Mouse (Mus musculus) c-Kit-positive CD71-negative TER-119-negative erythroid progenitor cells, embryonic 14.5 days (primary cell): ENCODE data around the gene Wdr75.

ENCODE experiments used
- DNase-seq: peaks from one replicate; pipeline ENCODE4 v3.0.0-alpha.2; 2013; ENCODE audit warnings: low read depth

Wdr75 gene

DNA sequence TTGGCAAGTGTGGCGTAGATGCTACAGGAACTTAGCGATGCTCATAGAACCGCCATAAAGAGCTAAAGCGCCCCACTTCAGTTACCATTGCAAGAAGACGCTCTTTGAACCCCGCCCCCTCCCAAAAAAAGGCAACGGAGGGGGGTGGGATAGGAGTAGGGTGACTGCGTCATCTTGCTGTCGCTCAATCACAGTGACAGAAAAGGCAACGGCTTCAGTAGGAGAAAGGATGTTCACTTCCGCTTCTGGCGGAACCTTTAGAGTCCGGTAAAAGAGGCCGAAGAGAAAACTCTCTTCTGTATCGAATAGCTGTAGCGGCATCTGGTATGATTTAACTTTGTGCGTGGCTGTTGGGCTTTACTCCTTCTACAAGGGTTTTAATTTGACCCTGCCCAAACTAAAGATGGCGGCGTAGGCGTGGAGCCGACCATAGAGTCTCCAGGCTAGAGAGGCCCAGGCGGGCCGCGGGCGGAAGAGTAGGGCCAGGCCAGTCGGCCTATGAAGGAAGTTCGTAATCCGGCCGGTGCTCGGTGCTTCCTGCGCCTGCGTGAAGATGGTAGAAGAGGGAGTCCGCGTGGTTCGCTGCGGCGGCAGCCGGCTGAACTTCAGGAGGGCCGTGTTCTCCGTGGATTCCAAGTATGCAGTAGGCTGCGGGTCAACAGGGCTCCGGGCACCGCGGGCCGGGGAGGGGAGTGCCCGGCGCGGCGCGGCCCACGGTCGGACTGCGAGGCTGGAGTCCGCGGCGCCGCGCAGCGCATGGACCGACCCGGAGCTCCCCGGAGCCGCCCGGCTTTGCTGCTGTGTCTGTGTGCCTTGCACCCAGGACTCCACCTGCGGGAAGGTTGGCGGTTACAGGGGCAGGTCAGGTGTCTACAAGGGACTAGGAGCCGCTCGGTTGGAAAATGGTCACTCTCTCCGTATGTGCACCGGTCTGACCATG lies at the start of gene Wdr75:
Gene Wdr75, plus strand, starts transcription at position 198 of the 940 bp plus-strand sequence.
- peak; percentile 85 for DNase-seq

DNA sequence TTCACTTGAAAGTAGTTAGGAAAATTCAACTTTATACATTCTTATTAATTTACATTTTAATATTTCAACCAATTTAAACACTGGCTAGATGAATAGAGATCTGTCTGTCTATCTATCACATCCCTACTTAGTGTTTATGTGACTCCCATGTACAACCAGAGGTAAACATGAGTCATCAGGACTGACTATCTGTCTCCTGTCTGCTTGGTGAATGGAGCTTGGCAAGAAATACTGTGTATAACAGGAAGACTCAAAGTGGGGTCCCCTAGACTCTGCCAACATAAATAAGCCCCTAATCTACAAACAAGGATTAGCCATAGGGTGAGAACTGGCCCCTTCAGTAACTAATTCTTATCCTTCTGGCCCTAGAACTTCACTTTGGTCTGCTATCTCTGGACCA lies 39.1 kb upstream of the Wdr75 start:
- no peak for DNase-seq

DNA sequence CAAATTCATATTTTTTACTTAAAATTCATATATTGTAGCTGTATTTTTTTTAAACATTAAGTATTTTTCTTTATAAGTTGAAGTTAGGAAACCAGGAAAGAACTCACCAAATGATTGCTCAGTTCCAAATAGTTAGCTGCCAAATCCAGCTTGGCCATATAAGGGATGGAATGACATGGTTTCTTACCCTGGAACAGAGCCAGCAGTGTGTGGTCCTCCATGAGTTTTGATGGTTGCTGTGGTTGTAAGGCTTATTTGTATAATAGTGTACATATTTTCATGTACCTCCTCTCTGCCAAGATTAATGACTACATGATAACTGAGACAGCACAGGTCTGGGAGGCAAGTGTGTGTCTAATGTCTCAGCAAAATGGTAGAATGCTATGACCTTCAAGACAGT lies 38.3 kb upstream of the Wdr75 start:
- no peak for DNase-seq

DNA sequence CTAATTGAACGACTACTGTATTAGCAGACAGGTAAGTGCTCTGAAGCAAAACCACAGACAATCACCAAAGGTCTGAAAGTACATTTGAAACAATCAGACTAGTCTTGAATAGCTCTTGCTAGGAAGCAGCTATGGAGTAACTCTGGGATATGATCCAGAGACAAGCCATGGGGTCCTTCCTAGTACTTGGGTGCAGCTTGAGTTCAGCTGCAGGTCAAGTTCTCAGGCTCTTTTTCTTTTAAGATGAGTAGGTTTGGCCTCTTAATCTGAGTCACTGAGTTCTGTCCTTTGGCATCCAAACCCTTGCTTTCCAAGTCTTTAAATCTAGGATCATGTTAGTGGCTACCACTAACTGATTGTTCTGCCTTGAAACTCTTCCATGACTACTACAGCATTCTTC lies 37.0 kb upstream of the Wdr75 start:
- no peak for DNase-seq

DNA sequence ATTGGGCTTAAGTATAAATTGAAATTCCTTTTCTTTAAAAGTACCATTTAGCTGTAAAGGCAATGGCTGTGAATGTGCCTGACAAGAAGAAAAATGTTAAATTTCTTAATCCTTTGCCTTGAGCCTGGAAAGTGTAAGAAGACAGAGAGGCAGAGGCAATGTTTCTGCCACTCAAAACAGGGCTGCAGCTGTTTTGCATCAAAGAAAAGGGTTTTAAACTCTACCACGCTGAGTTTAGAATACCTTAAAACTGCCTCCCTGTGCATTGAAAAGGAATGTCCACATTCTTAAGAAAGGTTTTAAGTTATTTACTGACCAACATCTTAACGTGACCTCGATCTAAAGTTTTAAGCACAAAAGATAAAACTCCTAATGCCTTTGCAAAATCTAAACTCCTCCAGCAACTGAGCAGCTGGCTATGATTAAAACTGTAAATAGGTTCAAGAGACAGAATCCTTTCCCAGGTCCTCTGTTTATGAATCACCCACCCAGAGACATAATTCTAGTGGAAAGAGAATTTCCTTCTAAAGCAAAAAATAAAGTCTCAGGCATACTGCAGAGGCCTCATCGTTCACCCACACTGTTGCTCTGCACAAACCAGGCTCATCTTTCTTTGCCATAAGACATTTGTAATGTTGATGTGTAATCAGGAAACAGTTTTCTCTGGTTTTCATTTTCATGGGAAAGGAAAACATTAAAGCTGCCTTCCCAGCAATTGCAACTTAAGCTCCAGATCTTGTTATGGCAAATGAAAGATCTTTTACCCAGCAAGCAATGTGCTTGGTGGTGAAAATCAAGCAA lies 34.1 kb upstream of the Wdr75 start:
- no peak for DNase-seq

DNA sequence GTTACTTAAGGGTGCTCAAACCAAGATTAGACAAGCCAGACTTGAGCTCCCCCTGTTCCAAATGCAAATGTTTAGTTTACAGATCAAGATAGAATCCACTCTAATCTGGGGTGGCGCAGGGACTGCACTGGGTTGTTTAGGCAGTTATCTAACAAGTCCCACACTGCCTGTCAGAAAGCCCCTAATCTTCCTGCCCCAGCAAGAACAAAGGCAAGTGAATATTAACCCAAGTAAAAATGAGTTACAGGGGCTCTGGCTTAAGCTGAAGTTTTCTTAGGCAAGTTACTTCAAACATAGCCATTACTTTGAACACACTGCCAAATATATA lies 33.5 kb upstream of the Wdr75 start:
- DNase-seq, result peak; percentile 18

DNA sequence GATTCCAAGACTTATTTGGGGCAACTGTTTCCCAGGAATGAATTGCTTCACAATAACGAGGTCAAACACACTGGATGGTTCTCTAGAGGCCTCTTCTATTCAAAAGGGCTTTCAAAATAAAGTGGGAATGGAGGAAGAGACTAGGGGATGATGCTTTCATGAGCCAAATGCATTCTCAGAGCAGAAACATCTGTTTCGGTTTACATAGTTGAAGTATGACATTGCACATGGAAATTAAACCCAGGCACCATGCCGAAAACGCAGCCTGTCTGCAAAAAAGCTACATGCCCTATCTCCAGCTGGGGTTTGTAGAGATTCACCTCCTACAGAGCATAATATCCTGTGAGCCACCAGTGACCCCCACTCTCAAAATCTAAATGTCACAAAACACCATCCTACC lies 29.3 kb upstream of the Wdr75 start:
- no peak for DNase-seq

DNA sequence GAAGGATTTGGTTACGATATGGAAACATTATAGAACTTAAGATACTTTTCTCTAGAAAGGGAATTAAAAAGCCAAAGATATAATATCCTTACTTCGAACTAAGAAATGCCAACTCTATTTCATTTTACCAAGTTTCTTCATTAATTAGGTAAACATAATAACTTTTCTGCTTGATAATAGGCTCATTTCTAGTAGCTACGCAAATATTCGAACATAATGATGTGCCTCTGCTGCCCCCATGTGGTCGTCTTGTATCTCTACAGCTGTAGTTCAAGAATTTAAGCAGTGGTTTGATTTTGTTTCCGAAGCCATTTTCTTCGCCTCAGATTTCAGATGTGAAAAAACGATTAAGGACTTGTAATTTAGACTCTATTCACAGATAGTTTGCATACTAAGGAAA lies 28.8 kb upstream of the Wdr75 start:
- peak; percentile 56 for DNase-seq

DNA sequence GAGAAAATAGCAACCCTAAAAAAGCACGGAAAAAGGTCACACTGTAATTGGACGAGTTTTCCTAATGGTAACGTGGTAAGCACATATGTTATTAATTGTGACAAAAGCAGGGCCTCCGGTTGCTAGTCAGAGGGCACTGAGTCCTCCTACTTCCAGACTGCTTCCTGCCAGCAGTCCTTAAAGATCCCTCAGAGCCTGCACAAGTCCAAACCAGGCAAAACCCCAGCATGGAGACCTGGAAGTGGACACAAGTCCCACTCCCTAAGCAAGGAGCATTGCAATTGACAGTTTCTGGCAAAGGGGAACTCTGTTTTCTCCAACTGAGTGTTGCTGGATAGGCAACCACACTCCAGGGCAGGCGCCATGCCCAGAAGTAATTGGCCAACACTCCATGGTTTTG lies 27.4 kb upstream of the Wdr75 start:
- DNase-seq, result no peak

DNA sequence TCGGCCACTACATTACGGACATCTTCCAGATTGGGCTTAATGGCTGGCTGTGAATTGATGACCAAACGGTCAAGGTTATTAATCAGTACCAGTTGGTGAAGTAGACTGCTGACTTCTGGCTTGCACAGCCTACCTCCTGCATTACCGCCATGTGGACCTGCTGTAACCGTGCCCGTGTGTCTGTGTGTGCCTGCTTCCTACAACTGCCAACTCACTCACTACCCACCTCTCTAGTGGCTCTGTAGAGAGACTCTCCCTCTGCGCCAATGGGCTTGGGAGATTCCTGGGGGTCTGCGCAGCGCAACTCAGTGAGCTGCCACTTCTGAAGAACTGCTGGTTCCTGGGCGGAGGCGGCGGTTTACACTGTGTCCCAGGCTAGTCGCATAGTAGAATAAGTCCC lies 25.6 kb upstream of the Wdr75 start:
- DNase-seq, result no peak

DNA sequence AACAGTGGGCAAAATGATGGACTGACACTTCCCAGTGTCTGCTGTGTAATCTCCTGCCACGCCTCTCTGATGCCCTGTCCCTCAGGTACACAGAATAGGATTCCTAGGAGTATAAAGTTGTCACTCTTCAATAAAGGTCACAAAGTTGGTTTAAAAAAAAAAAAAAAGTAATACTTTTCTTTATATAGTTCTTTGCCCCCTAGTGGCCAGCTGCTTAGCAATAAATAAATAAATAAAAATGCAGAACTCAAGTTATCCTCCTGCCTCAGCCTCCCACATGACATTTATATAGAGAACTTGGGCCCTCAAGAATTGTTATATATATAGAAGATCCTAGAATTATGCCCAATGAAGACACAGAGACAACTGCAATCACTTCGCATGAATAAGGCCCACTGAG lies 24.9 kb upstream of the Wdr75 start:
- DNase-seq, result no peak

DNA sequence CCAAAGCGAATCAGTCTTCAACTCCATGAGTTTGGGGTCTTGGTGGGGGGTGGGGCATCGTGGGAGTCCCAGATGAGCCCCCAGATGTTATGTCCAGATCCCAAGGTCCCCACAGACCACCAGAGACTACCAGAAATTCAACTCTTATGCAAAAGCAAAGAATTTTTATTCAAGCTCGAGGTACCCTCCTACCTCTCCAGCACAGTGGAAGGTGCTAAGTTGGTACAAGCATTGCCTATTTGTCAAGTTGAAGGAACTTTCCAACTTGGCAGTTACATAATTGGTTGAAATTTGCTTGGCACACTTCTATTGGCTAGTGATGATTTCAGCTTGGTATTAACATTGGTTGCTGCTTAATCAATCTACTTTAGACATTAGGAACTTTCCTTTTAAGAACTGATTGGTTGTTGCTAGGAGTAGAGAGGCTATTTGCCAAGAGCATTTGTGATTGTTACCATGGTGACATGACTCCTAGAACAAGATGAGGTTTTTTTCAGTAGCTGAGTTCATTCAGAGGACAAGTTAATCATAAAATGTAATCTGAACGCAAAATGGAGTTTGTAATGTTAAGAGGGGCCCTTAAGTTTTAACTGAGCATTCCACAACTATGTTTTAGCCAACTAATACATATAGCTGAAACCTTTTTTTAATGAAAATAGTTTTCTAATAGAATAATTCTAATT lies 14.2 kb upstream of the Wdr75 start:
- DNase-seq, result no peak

DNA sequence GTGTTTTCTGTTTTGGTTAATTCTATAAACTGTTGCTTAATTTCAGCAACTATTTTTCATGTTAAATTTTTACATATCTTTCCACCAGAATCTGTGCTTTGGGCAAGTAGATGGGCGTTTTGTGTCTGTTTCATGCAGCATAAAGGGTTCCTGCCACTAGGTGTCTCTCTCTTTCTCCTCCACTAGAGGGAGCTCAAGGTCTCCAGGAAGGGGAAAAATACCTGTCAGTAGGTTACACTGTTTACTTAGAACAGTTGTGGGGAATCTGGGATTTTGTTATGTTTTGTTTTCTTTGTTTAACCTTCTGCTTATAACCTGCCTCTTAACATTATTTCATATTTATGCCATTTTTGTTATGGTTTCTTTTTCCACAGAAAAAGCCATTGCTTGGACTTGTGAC lies 21.9 kb downstream of the Wdr75 start:
- DNase-seq, result peak; percentile 26

DNA sequence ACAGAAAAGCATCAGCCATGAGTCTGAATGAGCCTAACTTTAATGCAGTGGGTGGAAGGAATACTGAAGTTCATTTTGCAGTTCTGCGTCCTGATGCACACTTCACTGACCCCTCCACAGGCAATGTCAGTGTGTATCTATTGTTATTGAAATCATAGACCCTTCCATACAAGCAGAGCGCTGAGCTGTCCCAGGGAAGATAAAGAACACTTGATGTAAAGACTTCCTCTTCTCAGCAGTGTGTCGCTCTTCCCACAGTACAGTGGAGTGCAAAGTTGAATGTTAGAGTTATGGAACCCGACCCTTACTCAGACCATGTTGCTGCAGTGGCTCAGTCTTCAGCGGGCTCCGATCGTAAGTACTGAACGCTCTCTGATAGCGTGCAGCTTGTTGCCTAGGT lies 23.6 kb downstream of the Wdr75 start:
- DNase-seq, result no peak

DNA sequence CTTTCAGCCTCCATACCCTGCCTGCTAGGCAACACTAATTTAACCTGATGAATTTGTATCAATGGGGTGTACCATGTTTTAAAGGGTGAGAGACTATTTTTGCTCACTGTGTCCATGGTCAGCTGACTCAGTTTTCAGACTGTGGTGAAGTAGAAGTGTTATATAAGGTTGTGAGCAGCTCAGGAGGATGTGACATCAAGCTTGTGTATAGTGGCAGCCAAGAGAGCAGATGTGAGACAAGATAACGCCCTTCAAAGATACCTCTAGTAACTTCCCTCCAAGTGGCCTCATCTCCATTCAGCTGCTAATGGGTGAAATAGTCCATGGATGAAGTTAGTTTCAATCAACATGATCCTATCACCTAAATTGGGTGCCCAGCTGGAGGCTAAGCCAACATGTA lies 29.5 kb downstream of the Wdr75 start:
- no peak for DNase-seq

DNA sequence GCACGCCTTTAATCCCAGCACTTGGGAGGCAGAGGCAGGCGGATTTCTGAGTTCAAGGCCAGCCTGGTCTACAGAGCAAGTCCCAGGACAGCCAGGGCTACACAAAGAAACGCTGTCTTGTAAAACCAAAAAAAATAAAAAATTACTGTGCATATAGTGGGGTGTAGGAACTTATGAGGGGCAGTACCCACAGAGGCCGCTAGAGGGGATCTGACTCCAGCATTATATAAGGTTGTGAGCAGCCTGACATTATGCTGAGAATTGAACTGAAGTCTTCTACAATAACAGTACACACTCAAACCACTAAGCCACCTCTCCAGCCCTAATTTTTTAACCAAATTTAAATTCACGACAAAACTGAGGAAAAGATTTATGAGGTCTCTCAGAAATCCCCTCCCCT lies 30.2 kb downstream of the Wdr75 start:
- peak; percentile 50 for DNase-seq

DNA sequence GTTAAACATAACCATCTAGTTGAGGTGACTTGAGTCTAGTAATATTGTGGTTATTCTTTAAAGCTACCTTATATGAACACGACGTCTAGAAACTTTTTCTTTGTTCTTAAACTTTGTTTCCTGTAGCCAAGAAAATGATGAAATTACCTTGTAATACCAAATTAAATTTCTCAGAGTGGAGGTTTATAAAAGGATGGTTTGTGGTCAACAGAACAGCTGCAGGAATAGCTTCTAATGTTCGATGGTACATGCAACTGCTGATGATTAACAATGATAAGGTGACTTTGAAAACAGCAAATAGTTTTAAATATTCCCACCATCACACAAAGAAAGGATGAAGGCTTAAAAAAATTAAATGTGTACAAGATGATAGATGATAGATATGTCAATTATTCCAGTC lies 30.7 kb downstream of the Wdr75 start:
- no peak for DNase-seq

DNA sequence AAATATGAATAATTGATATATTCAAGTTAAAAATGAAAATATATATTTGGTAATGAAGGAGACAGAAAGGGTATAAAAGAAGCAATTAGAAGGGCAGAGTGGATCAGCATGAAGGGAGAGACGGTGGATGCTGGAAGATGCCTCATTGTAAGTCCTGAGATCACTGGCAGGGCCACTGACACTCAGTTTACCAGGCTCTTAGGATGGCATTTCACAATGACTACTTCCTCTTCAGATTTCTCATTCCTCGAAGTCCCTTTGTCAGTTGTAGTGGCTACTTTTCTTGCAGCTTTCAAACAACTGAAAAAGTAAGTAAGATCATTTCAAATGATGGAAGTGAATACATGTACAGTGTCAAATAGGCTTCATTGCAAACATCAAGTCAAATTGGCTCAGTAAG lies 31.2 kb downstream of the Wdr75 start:
- no peak for DNase-seq

DNA sequence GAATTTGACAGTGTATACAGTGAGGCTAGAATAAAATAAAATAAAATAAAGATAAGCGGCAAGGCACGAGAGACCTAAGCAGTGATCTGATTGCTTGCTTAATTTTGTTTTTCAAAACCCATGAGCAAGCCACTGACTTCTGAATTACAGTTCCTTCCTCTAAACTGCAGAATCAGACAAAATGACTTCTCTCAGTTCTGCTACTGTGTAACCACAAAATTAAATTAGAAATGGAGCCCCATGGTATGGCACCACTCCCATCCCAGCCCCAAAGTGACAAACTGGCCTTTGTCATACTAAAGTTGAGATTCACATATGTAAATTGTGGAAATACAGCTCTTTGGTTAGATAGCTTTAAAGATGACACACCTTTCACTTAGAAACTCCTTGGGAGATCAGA lies 31.8 kb downstream of the Wdr75 start:
- DNase-seq, result no peak

DNA sequence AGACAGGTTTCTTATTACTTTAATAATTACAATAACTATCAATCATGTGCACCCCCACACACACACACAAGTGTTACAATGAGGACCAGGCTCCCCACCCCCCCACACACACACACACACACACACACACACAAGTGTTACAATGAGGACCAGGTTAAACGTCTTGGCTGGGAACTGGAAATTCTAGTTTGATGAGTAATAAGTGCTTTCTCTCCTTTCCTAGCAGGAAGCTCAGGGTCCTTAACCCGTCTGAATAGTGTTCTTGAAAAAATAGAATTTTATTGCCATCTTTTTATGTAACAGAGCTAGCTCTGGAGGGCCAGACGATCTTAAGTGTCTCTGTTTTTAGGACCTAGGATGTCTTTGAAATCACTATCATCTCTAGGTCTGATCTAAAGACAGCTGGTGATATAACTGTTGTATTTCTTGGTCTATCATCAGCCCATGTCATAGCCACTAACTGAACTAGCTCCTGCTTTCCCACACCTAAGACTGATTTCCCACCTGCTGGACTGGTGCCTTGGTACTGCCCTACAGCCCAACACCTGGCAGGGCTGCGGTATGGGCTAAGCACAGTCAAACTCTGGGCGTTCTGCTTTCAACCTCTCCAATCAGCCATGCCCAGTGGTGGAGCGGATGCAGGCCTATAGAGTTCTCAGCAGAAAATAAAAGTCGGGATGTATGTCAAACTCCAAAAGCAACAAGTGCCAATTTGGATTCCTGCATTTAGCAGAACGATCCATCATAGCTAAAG lies 35.7 kb downstream of the Wdr75 start:
- DNase-seq, result no peak

DNA sequence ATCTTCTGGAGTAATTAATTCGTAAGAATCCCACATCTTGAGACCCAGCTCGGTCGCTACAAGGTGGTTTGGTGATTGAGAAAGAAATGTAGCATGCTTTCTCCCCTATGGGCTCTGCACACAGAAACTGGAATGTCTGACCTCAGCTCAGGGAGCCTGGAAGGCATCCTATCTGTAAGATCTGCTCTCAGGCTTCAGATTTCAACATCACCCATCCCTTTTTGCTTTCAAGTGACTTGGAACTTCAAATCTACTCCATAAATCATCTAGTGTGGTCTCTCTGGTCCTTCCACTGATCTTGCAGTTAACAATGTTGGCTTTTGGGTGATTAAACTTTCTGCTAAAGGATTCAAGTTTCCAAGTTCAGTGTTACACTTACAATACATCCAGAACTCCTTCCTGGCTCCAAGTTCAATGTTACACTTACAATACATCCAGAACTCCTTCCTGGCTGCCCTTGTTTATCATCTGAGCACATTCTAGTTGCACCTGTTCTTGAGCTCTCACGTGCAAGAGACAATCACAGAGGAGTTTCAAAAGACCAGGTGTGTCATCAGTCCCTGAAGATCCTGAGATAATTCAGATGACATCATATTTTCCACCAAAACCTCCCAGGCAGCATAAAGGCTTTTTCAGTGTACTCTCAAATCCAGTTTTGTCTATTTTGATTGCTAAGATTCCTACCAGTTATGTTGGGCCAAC lies 40.5 kb downstream of the Wdr75 start:
- DNase-seq, result no peak

DNA sequence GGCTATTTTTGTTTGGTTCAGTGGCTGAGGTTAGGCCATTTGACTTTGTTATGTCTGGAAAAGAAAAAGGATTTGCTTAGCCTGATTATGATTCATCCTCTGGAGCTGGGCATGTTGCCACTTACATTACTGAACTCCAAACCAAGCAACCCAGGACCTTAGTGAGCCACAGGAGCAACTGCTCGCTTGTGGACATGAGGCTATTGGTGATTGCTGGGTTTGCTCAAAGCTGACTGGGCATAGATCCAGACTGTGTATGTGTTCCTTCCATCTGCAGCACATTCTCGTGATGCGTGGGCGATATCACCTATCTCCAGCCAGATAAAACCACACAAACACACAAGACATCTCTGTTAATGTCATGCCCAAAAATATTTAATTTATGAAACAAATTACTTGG lies 42.8 kb downstream of the Wdr75 start:
- no peak for DNase-seq
